Mouse (Mus musculus) erythroblast, embryonic 14.5 days (primary cell): ENCODE measurements around the gene Apof.

Experiments used
- GATA1 ChIP-seq: IDR thresholded peaks from 2 replicates; pipeline ENCODE4 v1.6.1; 2012; ENCODE audit warnings: low read length, inconsistent platforms, mixed read lengths
- TAL1 ChIP-seq: IDR thresholded peaks from 3 replicates; pipeline ENCODE4 v1.6.1; 2012; ENCODE audit warnings: low read length, inconsistent platforms, mixed read lengths

GRCm38 (mm10) chr10:128239140-128239539 is 29.3 kb upstream of the Apof start:
- TF ChIP-seq GATA1, result no peak
- TF ChIP-seq TAL1, result no peak
